Mouse (Mus musculus): ENCODE results near the gene Igfbp4. TPM values are rescaled to one million over a fixed set of nuclear protein-coding genes. Genes with fewer than 3 reads are reported as not detected.

Igfbp4 gene
- polyA plus RNA-seq, 1 experiment = 78.0 TPM

GRCm38 (mm10) chr11:99019844-99020243 is 21.2 kb upstream of the Igfbp4 start:
- H3K27ac ChIP-seq (ENCODE audit: control insufficient read depth, insufficient read depth, low read depth, low read length, poor library complexity) = no peak overlapping the region
- no peak overlapping the region for H3K4me3 ChIP-seq (replicated peaks; ENCODE audit: control insufficient read depth, low read depth, low read length)
- no peak for TF ChIP-seq CTCF (IDR thresholded peaks at IDR 0.05; ENCODE audit: control insufficient read depth, insufficient read depth, low read length)
- no peak for TF ChIP-seq POLR2A (IDR thresholded peaks at IDR 0.05; ENCODE audit: borderline replicate concordance, control insufficient read depth, low read depth, low read length)
- H3K4me1 ChIP-seq (ENCODE audit: control insufficient read depth, insufficient read depth, low read length) = no peaks in the 10 kb centered on the region; the same call in 1 of the 2 replicates
- 95% methylated on average over 6 of the region's 6 CpGs for WGBS

- 75% methylated on average over 5 of the region's 5 CpGs for WGBS
- Histone ChIP-seq H3K4me3 (replicated peaks; ENCODE audit: control insufficient read depth, low read depth, low read length) (peak overlapping the region; percentile 76), H3K27ac (ENCODE audit: control insufficient read depth, insufficient read depth, low read depth, low read length, poor library complexity) (no peak overlapping the region), H3K4me1 (ENCODE audit: control insufficient read depth, insufficient read depth, low read length) (no peaks in the 10 kb centered on the region; the same call in 1 of the 2 replicates)
- TF ChIP-seq POLR2A (IDR thresholded peaks at IDR 0.05; ENCODE audit: borderline replicate concordance, control insufficient read depth, low read depth, low read length) (no peak), CTCF (IDR thresholded peaks at IDR 0.05; ENCODE audit: control insufficient read depth, insufficient read depth, low read length) (no peak)
Measured at GRCm38 (mm10) chr11:99022384-99022933, 18.6 kb upstream of the Igfbp4 start.

DNA sequence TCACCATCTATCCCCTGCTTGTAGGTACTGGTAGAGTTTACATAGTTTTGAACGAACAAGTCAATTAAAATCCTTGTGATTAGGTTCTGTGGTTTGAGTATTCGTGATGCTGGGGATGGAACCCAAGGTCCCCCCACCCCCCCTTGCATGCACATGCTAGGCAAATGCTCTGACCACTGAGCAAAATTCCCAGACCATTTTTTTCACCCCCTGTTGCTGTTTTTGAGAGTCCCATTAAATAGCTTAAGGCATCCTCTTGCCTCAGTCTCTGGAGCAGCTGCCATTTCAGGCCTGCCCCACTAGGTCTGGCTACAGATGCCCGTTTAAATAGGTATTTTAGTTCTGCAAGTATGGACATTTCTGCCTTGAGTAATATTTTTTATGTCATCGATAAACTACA is 17.9 kb upstream of the Igfbp4 start:
- Histone ChIP-seq H3K4me1 (ENCODE audit: control insufficient read depth, insufficient read depth, low read length) (no peaks in the 10 kb centered on the region; the same call in 1 of the 2 replicates), H3K27ac (ENCODE audit: control insufficient read depth, insufficient read depth, low read depth, low read length, poor library complexity) (no peak overlapping the region; the same call in 1 of the 2 replicates), H3K4me3 (replicated peaks; ENCODE audit: control insufficient read depth, low read depth, low read length) (peak overlapping the region; percentile 75)
- no peak for TF ChIP-seq CTCF (IDR thresholded peaks at IDR 0.05; ENCODE audit: control insufficient read depth, insufficient read depth, low read length)
- TF ChIP-seq POLR2A (IDR thresholded peaks at IDR 0.05; ENCODE audit: borderline replicate concordance, control insufficient read depth, low read depth, low read length) = no peak
- WGBS = 3% methylated on average over 4 of the region's 4 CpGs

DNA sequence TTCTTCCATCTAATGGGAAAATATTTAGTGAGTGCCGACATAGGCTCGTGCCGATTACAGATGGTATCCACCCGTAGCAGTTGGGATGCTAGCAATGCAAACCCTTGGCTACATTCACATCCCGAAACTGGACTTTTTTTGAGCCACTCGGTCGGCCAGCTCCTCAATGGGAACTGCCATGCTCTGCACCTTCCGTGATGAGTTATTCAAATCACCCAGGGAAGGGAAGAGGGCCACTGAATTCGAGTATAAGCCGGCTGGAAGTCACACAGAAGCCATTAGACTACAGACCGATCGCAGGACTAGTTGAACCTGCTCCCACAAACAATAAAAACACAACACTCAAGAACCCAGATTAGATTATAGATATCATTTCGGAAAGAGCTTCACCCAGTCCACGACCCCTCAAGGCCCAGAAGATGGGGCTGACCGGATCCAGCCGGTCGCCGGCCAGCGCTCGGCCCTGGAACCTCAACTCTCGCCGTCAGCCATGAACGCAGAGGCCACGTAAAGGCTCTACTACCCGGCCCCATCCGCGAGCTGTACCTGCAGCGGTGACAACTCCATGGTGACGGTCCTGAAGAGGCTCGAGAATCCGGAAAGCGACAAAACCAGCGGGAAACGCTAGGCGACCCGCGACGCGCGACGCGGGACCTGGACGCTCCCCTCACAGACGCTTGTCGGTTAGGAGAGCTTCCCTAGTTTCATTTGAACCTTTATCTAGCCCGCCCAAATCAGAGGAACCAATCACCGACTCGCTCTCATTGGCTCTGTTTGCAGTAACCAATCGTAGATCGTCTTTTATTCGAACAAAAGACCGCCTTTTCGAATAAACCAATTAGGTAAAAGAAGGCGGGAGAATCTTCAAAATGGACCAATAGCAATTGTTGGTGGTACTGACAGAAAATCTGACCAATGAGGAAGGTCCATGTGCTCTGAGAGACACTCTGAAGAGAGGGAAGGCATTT is 17.3 kb upstream of the Igfbp4 start, which contains the start of gene Top2a:
TSS of gene Top2a (minus strand) at position 690 of the 968 bp plus-strand sequence.
- no peak for TF ChIP-seq CTCF (IDR thresholded peaks at IDR 0.05; ENCODE audit: control insufficient read depth, insufficient read depth, low read length)
- TF ChIP-seq POLR2A (IDR thresholded peaks at IDR 0.05; ENCODE audit: borderline replicate concordance, control insufficient read depth, low read depth, low read length) = peak; percentile 88; the same call in 1 of the 2 replicates
- H3K27ac ChIP-seq (ENCODE audit: control insufficient read depth, insufficient read depth, low read depth, low read length, poor library complexity) = peak within 1 kb of the TSS; percentile 42
- H3K4me1 ChIP-seq (ENCODE audit: control insufficient read depth, insufficient read depth, low read length) = no peaks in the 10 kb centered on the region; the same call in 1 of the 2 replicates
- H3K4me3 ChIP-seq (replicated peaks; ENCODE audit: control insufficient read depth, low read depth, low read length) = peak within 1 kb of the TSS; percentile 75
- WGBS = under 1% methylated on average over 54 of the region's 54 CpGs

DNA sequence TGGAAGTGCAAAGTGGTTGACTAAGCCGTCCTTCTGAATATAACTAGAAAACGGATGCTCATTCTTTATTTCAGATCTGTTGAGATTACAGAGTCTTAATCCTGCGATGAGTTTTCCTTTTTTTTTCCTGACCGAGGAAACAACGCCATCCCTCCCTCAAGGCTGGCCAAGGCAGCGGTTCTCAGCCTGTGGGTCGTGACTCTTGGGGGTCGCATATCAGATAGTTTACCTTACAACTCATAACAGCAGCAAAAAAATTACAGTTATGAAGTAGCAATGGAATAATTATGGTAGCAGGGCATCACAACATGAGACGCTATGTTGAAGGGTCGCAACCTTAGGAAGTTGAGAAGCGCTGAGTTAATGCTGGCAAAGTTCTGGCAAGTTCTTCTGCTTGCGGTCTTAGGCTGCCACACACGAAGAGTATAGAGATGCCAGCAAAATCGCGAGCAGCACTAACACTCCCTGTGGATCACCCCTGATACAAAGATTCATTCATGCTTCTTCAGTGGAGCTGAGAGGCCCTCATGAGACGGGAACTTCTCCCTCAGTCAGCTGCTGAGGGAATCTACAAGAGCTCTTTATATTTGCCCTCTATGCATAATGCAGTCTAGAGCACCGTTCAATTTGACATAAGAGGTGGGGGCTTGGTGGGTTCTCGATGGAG is 16.4 kb upstream of the Igfbp4 start:
- Histone ChIP-seq H3K27ac (ENCODE audit: control insufficient read depth, insufficient read depth, low read depth, low read length, poor library complexity) (no peak overlapping the region), H3K4me1 (ENCODE audit: control insufficient read depth, insufficient read depth, low read length) (no peaks in the 10 kb centered on the region; the same call in 1 of the 2 replicates), H3K4me3 (replicated peaks; ENCODE audit: control insufficient read depth, low read depth, low read length) (peak overlapping the region; percentile 66)
- TF ChIP-seq POLR2A (IDR thresholded peaks at IDR 0.05; ENCODE audit: borderline replicate concordance, control insufficient read depth, low read depth, low read length) = no peak
- no peak for TF ChIP-seq CTCF (IDR thresholded peaks at IDR 0.05; ENCODE audit: control insufficient read depth, insufficient read depth, low read length)
- WGBS = 26% methylated on average over 18 of the region's 18 CpGs

DNA sequence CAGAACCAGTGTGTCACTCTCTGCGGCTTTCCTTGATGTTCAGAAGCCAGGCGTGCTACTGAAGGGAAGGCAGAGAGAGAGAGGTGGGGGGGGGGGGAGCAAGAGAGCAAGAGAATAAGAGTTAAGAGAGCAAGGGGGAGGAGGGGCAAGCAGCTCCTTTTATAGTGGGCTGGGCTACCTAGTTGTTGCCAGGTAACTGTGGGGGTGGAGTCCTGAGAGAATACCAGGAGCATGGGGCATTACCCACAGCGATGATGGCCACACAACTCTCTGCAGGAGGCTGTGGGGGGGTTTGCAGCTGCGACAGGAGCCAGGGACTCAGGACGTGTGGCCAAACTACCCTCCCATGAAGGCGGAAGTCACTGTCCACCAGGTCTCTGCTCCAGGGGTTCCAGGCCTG is 15.2 kb upstream of the Igfbp4 start:
- Histone ChIP-seq H3K4me1 (ENCODE audit: control insufficient read depth, insufficient read depth, low read length) (no peaks in the 10 kb centered on the region; the same call in 1 of the 2 replicates), H3K4me3 (replicated peaks; ENCODE audit: control insufficient read depth, low read depth, low read length) (no peak overlapping the region), H3K27ac (ENCODE audit: control insufficient read depth, insufficient read depth, low read depth, low read length, poor library complexity) (no peak overlapping the region)
- WGBS = 89% methylated on average over 6 of the region's 6 CpGs
- no peak for TF ChIP-seq POLR2A (IDR thresholded peaks at IDR 0.05; ENCODE audit: borderline replicate concordance, control insufficient read depth, low read depth, low read length)
- no peak for TF ChIP-seq CTCF (IDR thresholded peaks at IDR 0.05; ENCODE audit: control insufficient read depth, insufficient read depth, low read length)

DNA sequence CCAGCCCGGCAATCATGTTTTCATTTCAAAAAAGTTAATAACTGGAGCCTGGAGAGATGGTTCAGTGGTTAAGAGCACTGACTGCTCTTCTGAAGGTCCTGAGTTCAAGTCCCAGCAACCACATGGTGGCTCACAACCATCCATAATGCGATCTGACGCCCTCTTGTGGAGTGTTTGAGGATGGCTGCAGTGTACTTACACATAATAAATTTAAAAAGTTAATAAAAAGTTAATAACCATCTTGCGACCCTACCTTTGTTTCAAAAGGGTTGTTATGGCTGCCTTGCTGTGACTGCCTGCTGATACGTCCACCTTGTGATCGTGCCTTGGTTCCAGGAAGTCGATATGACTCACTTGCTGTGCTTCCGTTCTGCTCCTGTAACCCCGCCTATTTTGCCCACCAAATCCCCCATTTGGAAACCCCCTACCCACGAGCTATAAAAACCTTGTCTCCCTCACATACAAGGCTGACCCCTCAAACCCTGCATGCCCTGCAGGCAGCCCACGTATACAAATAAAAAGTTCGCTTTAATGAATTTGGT is 14.1 kb upstream of the Igfbp4 start:
- 66% methylated on average over 12 of the region's 12 CpGs for WGBS
- Histone ChIP-seq H3K4me3 (replicated peaks; ENCODE audit: control insufficient read depth, low read depth, low read length) (no peak overlapping the region), H3K27ac (ENCODE audit: control insufficient read depth, insufficient read depth, low read depth, low read length, poor library complexity) (no peak overlapping the region), H3K4me1 (ENCODE audit: control insufficient read depth, insufficient read depth, low read length) (no peaks in the 10 kb centered on the region; the same call in 1 of the 2 replicates)
- no peak for TF ChIP-seq POLR2A (IDR thresholded peaks at IDR 0.05; ENCODE audit: borderline replicate concordance, control insufficient read depth, low read depth, low read length)
- no peak for TF ChIP-seq CTCF (IDR thresholded peaks at IDR 0.05; ENCODE audit: control insufficient read depth, insufficient read depth, low read length)
